Mouse (Mus musculus): ENCODE measurements around the gene Soga1. TPM values are rescaled to one million over a fixed set of nuclear protein-coding genes. Genes with fewer than 3 reads are reported as not detected.
A peak's percentile ranks its signal among the peaks of the same experiment; 100 is the strongest.

Gene Soga1
- polyA plus RNA-seq, 1 experiment, result 9.8 TPM

DNA sequence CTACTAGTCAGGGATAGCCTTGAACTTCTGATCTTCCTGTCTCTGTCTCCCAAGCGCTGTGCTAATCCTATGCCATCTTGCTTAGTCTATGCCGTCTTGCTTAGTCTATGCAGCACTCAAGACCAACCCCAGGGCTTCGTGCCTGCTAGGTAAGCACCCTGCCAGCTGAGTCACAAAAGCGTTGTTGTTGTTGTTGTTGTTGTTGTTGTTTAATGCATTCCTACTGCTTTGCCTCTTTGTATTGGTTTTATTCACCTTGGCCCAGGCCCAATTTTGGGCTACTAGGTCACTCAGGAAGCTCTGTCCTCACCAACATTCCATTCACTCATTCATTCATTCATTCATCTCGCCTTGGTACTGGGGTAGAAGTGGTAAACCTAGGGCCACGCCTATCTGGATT, 23.3 kb downstream of the Soga1 start:
- H3K36me3 ChIP-seq (ENCODE audit: control insufficient read depth, insufficient read depth, low read length, poor library complexity, severe bottlenecking), result no peaks in the 10 kb centered on the region
- H3K27ac ChIP-seq (ENCODE audit: insufficient read depth, low read length), result no peak overlapping the region
- no peak for TF ChIP-seq POLR2A (IDR thresholded peaks at IDR 0.05; ENCODE audit: insufficient read depth, low read length)
- TF ChIP-seq EP300 (IDR thresholded peaks at IDR 0.05; ENCODE audit: insufficient read depth, low read depth, low read length), result no peak
- TF ChIP-seq CTCF (IDR thresholded peaks at IDR 0.05; ENCODE audit: low read depth, low read length), result no peak

DNA sequence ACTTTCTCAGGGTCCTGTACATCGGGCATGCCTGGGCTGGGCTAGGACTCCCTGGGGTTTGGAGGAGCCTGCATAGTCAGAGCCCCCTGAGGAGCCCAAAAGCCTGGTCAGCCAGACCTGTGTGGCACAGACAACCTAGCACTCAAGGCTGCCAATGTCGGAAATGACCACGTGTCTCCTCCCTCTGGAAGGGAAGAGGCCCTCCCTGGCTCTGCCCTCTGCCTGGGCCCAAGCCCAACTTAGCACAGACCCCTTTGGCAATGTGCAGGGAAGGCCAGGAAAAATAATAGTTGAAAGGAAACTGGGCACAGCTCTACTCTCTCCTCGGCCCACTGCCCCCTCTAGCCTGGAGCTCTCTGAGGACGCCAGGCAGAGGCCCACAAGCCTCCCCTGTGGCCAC, 24.2 kb downstream of the Soga1 start:
- Histone ChIP-seq H3K27ac (ENCODE audit: insufficient read depth, low read length) (0 out of 2 replicates have a peak overlapping the region, but pooled peaks have one; percentile 34), H3K9ac (ENCODE audit: low read depth, poor library complexity, severe bottlenecking) (peak overlapping the region; percentile 20; the same call in 1 of the 2 replicates), H3K9me3 (replicated peaks; ENCODE audit: control insufficient read depth, insufficient read depth, low read length, poor library complexity, severe bottlenecking) (no peaks in the 10 kb centered on the region), H3K36me3 (ENCODE audit: control insufficient read depth, insufficient read depth, low read length, poor library complexity, severe bottlenecking) (no peaks in the 10 kb centered on the region), H3K4me1 (ENCODE audit: control insufficient read depth, insufficient read depth, low read length) (peaks cover 8% of the 10 kb centered on the region), H3K27me3 (ENCODE audit: control insufficient read depth, insufficient read depth, low read length, poor library complexity, severe bottlenecking) (no peaks in the 10 kb centered on the region), H3K4me3 (ENCODE audit: low read depth, low read length) (no peak overlapping the region)
- TF ChIP-seq CTCF (IDR thresholded peaks at IDR 0.05; ENCODE audit: low read depth, low read length) (no peak), EP300 (IDR thresholded peaks at IDR 0.05; ENCODE audit: insufficient read depth, low read depth, low read length) (no peak), POLR2A (IDR thresholded peaks at IDR 0.05; ENCODE audit: insufficient read depth, low read length) (no peak)

More for the DNA sequence above, 23.3 kb downstream of the Soga1 start:
- Histone ChIP-seq H3K4me3 (ENCODE audit: low read depth, low read length) (no peak overlapping the region), H3K27me3 (ENCODE audit: control insufficient read depth, insufficient read depth, low read length, poor library complexity, severe bottlenecking) (no peaks in the 10 kb centered on the region), H3K9me3 (replicated peaks; ENCODE audit: control insufficient read depth, insufficient read depth, low read length, poor library complexity, severe bottlenecking) (no peaks in the 10 kb centered on the region), H3K9ac (ENCODE audit: low read depth, poor library complexity, severe bottlenecking) (no peak overlapping the region), H3K4me1 (ENCODE audit: control insufficient read depth, insufficient read depth, low read length) (peaks cover 10% of the 10 kb centered on the region)

DNA sequence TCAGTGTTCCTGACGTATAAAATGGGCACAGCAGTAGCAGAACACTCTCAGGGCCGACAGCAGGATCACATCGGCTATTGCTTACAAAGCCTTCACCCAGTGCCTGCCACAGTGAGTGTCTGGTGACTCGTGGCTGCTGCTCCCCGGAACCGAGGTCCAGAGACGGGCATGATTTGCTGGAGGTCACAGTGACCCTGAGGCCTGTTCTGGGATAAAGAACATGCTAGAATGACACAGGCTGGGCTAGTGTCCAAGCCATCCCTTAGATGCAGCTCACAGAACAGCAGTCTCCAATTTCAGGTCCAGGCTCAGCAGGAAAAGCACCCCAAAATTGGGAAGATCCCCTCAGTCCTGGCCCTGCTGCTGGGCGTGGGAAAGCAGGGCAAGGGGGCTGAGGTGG, 24.8 kb downstream of the Soga1 start:
- no peaks in the 10 kb centered on the region for H3K27me3 ChIP-seq (ENCODE audit: control insufficient read depth, insufficient read depth, low read length, poor library complexity, severe bottlenecking)
- no peak overlapping the region for H3K4me3 ChIP-seq (ENCODE audit: low read depth, low read length)
- TF ChIP-seq CTCF (IDR thresholded peaks at IDR 0.05; ENCODE audit: low read depth, low read length) (no peak), EP300 (IDR thresholded peaks at IDR 0.05; ENCODE audit: insufficient read depth, low read depth, low read length) (no peak)
- peak overlapping the region; percentile 34; the same call in 1 of the 2 replicates for H3K27ac ChIP-seq (ENCODE audit: insufficient read depth, low read length)
- no peaks in the 10 kb centered on the region for H3K9me3 ChIP-seq (replicated peaks; ENCODE audit: control insufficient read depth, insufficient read depth, low read length, poor library complexity, severe bottlenecking)
- no peak overlapping the region for H3K9ac ChIP-seq (ENCODE audit: low read depth, poor library complexity, severe bottlenecking)
- H3K4me1 ChIP-seq (ENCODE audit: control insufficient read depth, insufficient read depth, low read length), result peaks cover 8% of the 10 kb centered on the region
- no peaks in the 10 kb centered on the region for H3K36me3 ChIP-seq (ENCODE audit: control insufficient read depth, insufficient read depth, low read length, poor library complexity, severe bottlenecking)

DNA sequence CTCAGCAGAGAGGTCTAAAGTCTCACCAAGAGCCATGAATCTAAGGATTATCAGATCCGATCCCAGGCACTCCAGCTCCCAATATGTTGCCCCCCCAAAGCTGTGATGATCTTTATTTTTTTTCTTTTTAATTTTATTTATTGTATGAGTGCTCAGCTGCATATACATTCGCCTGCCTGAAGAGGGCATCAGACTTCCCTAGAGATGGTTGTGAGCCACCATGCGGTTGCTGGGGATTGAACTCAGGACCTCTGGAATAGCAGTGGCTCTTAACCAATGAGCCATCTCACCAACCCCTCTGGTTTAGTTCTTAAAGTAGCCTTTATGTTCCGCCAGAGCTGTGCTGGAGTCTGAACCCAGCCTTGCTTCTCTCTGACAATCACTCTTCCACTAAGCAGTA, 25.3 kb downstream of the Soga1 start:
- H3K36me3 ChIP-seq (ENCODE audit: control insufficient read depth, insufficient read depth, low read length, poor library complexity, severe bottlenecking), result no peaks in the 10 kb centered on the region
- TF ChIP-seq EP300 (IDR thresholded peaks at IDR 0.05; ENCODE audit: insufficient read depth, low read depth, low read length), result no peak
- peak; percentile 33 for TF ChIP-seq CTCF (IDR thresholded peaks at IDR 0.05; ENCODE audit: low read depth, low read length)
- H3K27ac ChIP-seq (ENCODE audit: insufficient read depth, low read length), result 0 out of 2 replicates have a peak overlapping the region, but pooled peaks have one; percentile 34
- no peaks in the 10 kb centered on the region for H3K27me3 ChIP-seq (ENCODE audit: control insufficient read depth, insufficient read depth, low read length, poor library complexity, severe bottlenecking)
- peaks cover 8% of the 10 kb centered on the region for H3K4me1 ChIP-seq (ENCODE audit: control insufficient read depth, insufficient read depth, low read length)
- H3K9me3 ChIP-seq (replicated peaks; ENCODE audit: control insufficient read depth, insufficient read depth, low read length, poor library complexity, severe bottlenecking), result no peaks in the 10 kb centered on the region
- no peak overlapping the region for H3K9ac ChIP-seq (ENCODE audit: low read depth, poor library complexity, severe bottlenecking)
- no peak overlapping the region for H3K4me3 ChIP-seq (ENCODE audit: low read depth, low read length)

DNA sequence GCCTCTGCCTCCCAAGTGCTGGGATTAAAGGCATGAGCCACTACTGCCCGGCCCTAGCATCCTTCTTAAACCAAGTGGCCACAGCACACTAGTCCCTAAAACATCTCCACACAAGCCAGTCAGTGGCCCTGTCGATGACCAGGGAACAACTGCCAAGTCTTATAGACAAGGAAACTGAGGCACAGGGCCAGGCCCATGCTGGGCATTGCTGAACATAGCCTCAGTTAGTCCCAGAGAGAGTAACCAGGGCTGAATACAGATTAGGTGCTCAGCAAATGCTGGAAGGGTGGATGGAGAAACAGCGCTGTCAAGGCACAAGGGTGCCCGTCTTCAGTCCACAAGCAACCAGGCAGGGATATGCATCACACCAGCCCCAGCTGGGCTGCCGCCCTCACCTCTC, 25.9 kb downstream of the Soga1 start:
- Histone ChIP-seq H3K27me3 (ENCODE audit: control insufficient read depth, insufficient read depth, low read length, poor library complexity, severe bottlenecking) (no peaks in the 10 kb centered on the region), H3K36me3 (ENCODE audit: control insufficient read depth, insufficient read depth, low read length, poor library complexity, severe bottlenecking) (no peaks in the 10 kb centered on the region), H3K4me1 (ENCODE audit: control insufficient read depth, insufficient read depth, low read length) (peaks cover 8% of the 10 kb centered on the region), H3K4me3 (ENCODE audit: low read depth, low read length) (no peak overlapping the region), H3K27ac (ENCODE audit: insufficient read depth, low read length) (no peak overlapping the region), H3K9me3 (replicated peaks; ENCODE audit: control insufficient read depth, insufficient read depth, low read length, poor library complexity, severe bottlenecking) (no peaks in the 10 kb centered on the region), H3K9ac (ENCODE audit: low read depth, poor library complexity, severe bottlenecking) (no peak overlapping the region)
- TF ChIP-seq CTCF (IDR thresholded peaks at IDR 0.05; ENCODE audit: low read depth, low read length) (no peak), POLR2A (IDR thresholded peaks at IDR 0.05; ENCODE audit: insufficient read depth, low read length) (no peak), EP300 (IDR thresholded peaks at IDR 0.05; ENCODE audit: insufficient read depth, low read depth, low read length) (no peak)

DNA sequence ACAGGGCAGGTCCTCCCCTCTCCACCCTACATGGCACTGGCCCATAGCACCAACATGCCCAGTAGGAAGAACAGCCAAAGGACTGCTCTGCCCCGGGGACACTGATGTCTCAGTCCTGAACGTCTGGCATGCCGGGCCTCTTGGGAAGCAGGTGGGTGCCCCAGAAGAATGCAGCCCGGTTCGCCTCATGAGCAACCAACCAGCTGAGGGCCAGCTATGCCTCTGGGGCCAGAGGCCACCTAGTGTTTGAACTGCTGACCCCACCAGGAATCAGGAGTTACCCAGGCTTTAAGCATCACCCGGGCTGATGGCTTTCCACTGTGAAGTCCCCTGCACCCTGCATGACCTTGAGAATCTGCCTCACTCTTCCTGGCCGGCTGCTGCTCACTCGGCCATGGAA, 26.6 kb downstream of the Soga1 start:
- no peak for TF ChIP-seq CTCF (IDR thresholded peaks at IDR 0.05; ENCODE audit: low read depth, low read length)
- TF ChIP-seq EP300 (IDR thresholded peaks at IDR 0.05; ENCODE audit: insufficient read depth, low read depth, low read length), result no peak
- no peak for TF ChIP-seq POLR2A (IDR thresholded peaks at IDR 0.05; ENCODE audit: insufficient read depth, low read length)
- no peaks in the 10 kb centered on the region for H3K27me3 ChIP-seq (ENCODE audit: control insufficient read depth, insufficient read depth, low read length, poor library complexity, severe bottlenecking)
- H3K4me1 ChIP-seq (ENCODE audit: control insufficient read depth, insufficient read depth, low read length), result peaks cover 5% of the 10 kb centered on the region
- no peaks in the 10 kb centered on the region for H3K36me3 ChIP-seq (ENCODE audit: control insufficient read depth, insufficient read depth, low read length, poor library complexity, severe bottlenecking)
- H3K9me3 ChIP-seq (replicated peaks; ENCODE audit: control insufficient read depth, insufficient read depth, low read length, poor library complexity, severe bottlenecking), result no peaks in the 10 kb centered on the region
- H3K9ac ChIP-seq (ENCODE audit: low read depth, poor library complexity, severe bottlenecking), result no peak overlapping the region
- H3K4me3 ChIP-seq (ENCODE audit: low read depth, low read length), result no peak overlapping the region
- H3K27ac ChIP-seq (ENCODE audit: insufficient read depth, low read length), result no peak overlapping the region
